Mouse (Mus musculus): ENCODE results near the gene Neurl1a. TPM values are rescaled to one million over a fixed set of nuclear protein-coding genes. Genes with fewer than 3 reads are reported as not detected.

Neurl1a gene
- total RNA-seq, 4 experiments from 2014 or later, result 144 to 170 (median 155) TPM

GRCm38 (mm10) chr19:47167617-47168214 is 10.9 kb upstream of the Neurl1a start:
- no peak for DNase-seq (ENCODE audit: low spot score in 2 of 2)

GRCm38 (mm10) chr19:47168223-47168622 is 10.4 kb upstream of the Neurl1a start:
- no peak for DNase-seq (ENCODE audit: low spot score in 2 of 2)

GRCm38 (mm10) chr19:47168793-47169412 is 9.7 kb upstream of the Neurl1a start:
- peak; percentile 74 to 93 for DNase-seq (ENCODE audit: low spot score in 2 of 2)

GRCm38 (mm10) chr19:47174515-47174914 is 4.1 kb upstream of the Neurl1a start:
- DNase-seq (ENCODE audit: low spot score in 2 of 2), result no peak

GRCm38 (mm10) chr19:47175472-47175871 is 3.1 kb upstream of the Neurl1a start:
- no peak for DNase-seq (ENCODE audit: low spot score in 2 of 2)

GRCm38 (mm10) chr19:47176916-47177505 is 1.6 kb upstream of the Neurl1a start:
- no peak for DNase-seq (ENCODE audit: low spot score in 2 of 2)

GRCm38 (mm10) chr19:47178001-47178400 is 619 bp upstream of the Neurl1a start:
- no peak for DNase-seq (ENCODE audit: low spot score in 2 of 2)

GRCm38 (mm10) chr19:47179272-47179809 is 721 bp downstream of the Neurl1a start:
- no peak for DNase-seq (ENCODE audit: low spot score in 2 of 2)

GRCm38 (mm10) chr19:47180011-47180410 is 1.4 kb downstream of the Neurl1a start:
- DNase-seq (ENCODE audit: low spot score in 2 of 2), result no peak

GRCm38 (mm10) chr19:47184221-47184620 is 5.6 kb downstream of the Neurl1a start:
- no peak for DNase-seq (ENCODE audit: low spot score in 2 of 2)

GRCm38 (mm10) chr19:47184736-47185135 is 6.1 kb downstream of the Neurl1a start:
- no peak for DNase-seq (ENCODE audit: low spot score in 2 of 2)

- DNase-seq (ENCODE audit: low spot score in 2 of 2), result no peak
Measured at GRCm38 (mm10) chr19:47186514-47187275, 8.1 kb downstream of the Neurl1a start.

GRCm38 (mm10) chr19:47188515-47189128 is 10.0 kb downstream of the Neurl1a start:
- DNase-seq (ENCODE audit: low spot score in 2 of 2), result no peak

- DNase-seq (ENCODE audit: low spot score in 2 of 2), result no peak
Measured at GRCm38 (mm10) chr19:47192158-47192557, 13.5 kb downstream of the Neurl1a start.

GRCm38 (mm10) chr19:47198671-47199350 is 20.2 kb downstream of the Neurl1a start:
- no peak for DNase-seq (ENCODE audit: low spot score in 2 of 2)

GRCm38 (mm10) chr19:47201972-47202371 is 23.4 kb downstream of the Neurl1a start:
- no peak for DNase-seq (ENCODE audit: low spot score in 2 of 2)

GRCm38 (mm10) chr19:47202429-47202828 is 23.8 kb downstream of the Neurl1a start:
- DNase-seq (ENCODE audit: low spot score in 2 of 2), result no peak

GRCm38 (mm10) chr19:47203042-47203441 is 24.4 kb downstream of the Neurl1a start:
- no peak for DNase-seq (ENCODE audit: low spot score in 2 of 2)

- no peak for DNase-seq (ENCODE audit: low spot score in 2 of 2)
Measured at GRCm38 (mm10) chr19:47204653-47205052, 26.0 kb downstream of the Neurl1a start.

GRCm38 (mm10) chr19:47206126-47206525 is 27.5 kb downstream of the Neurl1a start:
- no peak for DNase-seq (ENCODE audit: low spot score in 2 of 2)

- DNase-seq (ENCODE audit: low spot score in 2 of 2), result no peak
Measured at GRCm38 (mm10) chr19:47210432-47210831, 31.8 kb downstream of the Neurl1a start.
